Mouse (Mus musculus) embryonic facial prominence, embryonic 14.5 days (tissue): ENCODE results near the gene Serpinb6c. TPM values are rescaled to one million over a fixed set of nuclear protein-coding genes. Genes with fewer than 3 reads are reported as not detected.

Experiments used
- ATAC-seq: fragments of 200-750 bp; cut with Nextera tagmentation; 2 replicates; pipeline ENCODE4 v1.8.0; 2017; ENCODE audit warnings: low read depth, moderate number of reproducible peaks, moderate TSS enrichment
- DNase-seq: peaks from one replicate; pipeline ENCODE4 v3.0.0-alpha.2; 2015; ENCODE audit warnings: low spot score
- H3K27ac ChIP-seq: fragments of 300-500 bp; sonication (generic); replicated peaks from 2 replicates; pipeline ENCODE4 v1.5.1; 2014; ENCODE audit warnings: low read depth, mild to moderate bottlenecking, low read length, moderate library complexity
- H3K27me3 ChIP-seq: fragments of 300-500 bp; sonication (generic); replicated peaks from 2 replicates; pipeline ENCODE4 v1.6.1; 2014; ENCODE audit warnings: low read length; ENCODE audit not compliant: control insufficient read depth, insufficient read depth
- H3K36me3 ChIP-seq: fragments of 300-500 bp; sonication (generic); 2 replicates; pipeline ENCODE4 v1.6.1; 2014; ENCODE audit warnings: low read length, mixed read lengths; ENCODE audit not compliant: control insufficient read depth, insufficient read depth
- H3K4me1 ChIP-seq: fragments of 300-500 bp; sonication (generic); 2 replicates; pipeline ENCODE4 v1.6.1; 2014; ENCODE audit warnings: antibody characterized with exemption, low read length; ENCODE audit not compliant: control insufficient read depth, insufficient read depth
- H3K4me2 ChIP-seq: fragments of 300-500 bp; sonication (generic); 2 replicates; pipeline ENCODE4 v1.6.1; 2014; ENCODE audit warnings: low read depth, mild to moderate bottlenecking, low read length, moderate library complexity, mixed read lengths
- H3K4me3 ChIP-seq: fragments of 300-500 bp; sonication (generic); 2 replicates; pipeline ENCODE4 v1.5.1; 2014; ENCODE audit warnings: low read depth, mild to moderate bottlenecking, low read length
- H3K9ac ChIP-seq: fragments of 300-500 bp; sonication (generic); 2 replicates; pipeline ENCODE4 v1.6.1; 2014; ENCODE audit warnings: low read depth, mild to moderate bottlenecking, low read length, moderate library complexity, mixed read lengths
- H3K9me3 ChIP-seq: fragments of 300-500 bp; sonication (generic); 2 replicates; pipeline ENCODE4 v1.6.1; 2016; ENCODE audit warnings: low read length; ENCODE audit not compliant: control insufficient read depth
- WGBS: fragments of 180-500 bp; shearing (Covaris S2); extraction: QIAGEN DNeasy Blood & Tissue Kit; methylation state at CpG from one replicate; pipeline ENCODE4 v1.1.7; 2014; 5-methylcytosine and 5-hydroxymethylcytosine counted together
- polyA plus RNA-seq: library from polyadenylated mRNA; unstranded; fragments of >200 nt; fragmentation: Nextera tagmentation; extraction: Ambion mirVana; gene quantifications from 2 replicates; pipeline ENCODE4 v1.2.1, GENCODE M21; 2014

Serpinb6c gene
- polyA plus RNA-seq, 1 experiment from 2014 or later, result 0.38 TPM

GRCm38 (mm10) chr13:33843308-33843707 is 62.2 kb downstream of the Serpinb6c start, which contains the start of gene Serpinb6e:
Serpinb6e (minus strand) TSS chr13:33843408.
- no peak for ATAC-seq
- H3K27me3 ChIP-seq, result no peaks in the 10 kb centered on the region
- no peaks in the 10 kb centered on the region for H3K36me3 ChIP-seq
- H3K27ac ChIP-seq, result no peak within 1 kb of the TSS
- H3K9ac ChIP-seq, result no peak within 1 kb of the TSS
- 75% methylated on average over 1 of the region's 1 CpGs for WGBS
- DNase-seq, result no peak
- no peaks in the 10 kb centered on the region for H3K4me1 ChIP-seq
- H3K9me3 ChIP-seq, result no peaks in the 10 kb centered on the region
- H3K4me3 ChIP-seq, result no peak within 1 kb of the TSS
- no peak within 1 kb of the TSS for H3K4me2 ChIP-seq

GRCm38 (mm10) chr13:33830751-33831150 is 74.8 kb downstream of the Serpinb6c start:
- DNase-seq, result no peak
- ATAC-seq, result no peak
- WGBS, result 76% methylated on average over 2 of the region's 2 CpGs

More at GRCm38 (mm10) chr13:33830751-33831150, 74.8 kb downstream of the Serpinb6c start:
- peaks cover 3% of the 10 kb centered on the region; the same call in 1 of the 2 replicates for H3K9me3 ChIP-seq
- no peak overlapping the region for H3K9ac ChIP-seq
- H3K4me3 ChIP-seq, result no peak overlapping the region
- no peaks in the 10 kb centered on the region for H3K36me3 ChIP-seq
- no peak overlapping the region for H3K27ac ChIP-seq
- no peak overlapping the region for H3K4me2 ChIP-seq
- H3K4me1 ChIP-seq, result no peaks in the 10 kb centered on the region
- H3K27me3 ChIP-seq, result no peaks in the 10 kb centered on the region

Other genes starting within 250 kb of the Serpinb6c start
- not detected in 2 replicates for gene Serpinb6d, start 244.3 kb downstream of the Serpinb6c start, polyA plus RNA-seq
- gene Serpinb6e, start 62.3 kb downstream of the Serpinb6c start, polyA plus RNA-seq, result not detected in 2 replicates
- 20.0 and 22.0 TPM in 2 replicates for gene Nqo2, start 59.0 kb upstream of the Serpinb6c start, polyA plus RNA-seq
- 18.1 and 18.8 TPM in 2 replicates for gene Ripk1, start 96.7 kb upstream of the Serpinb6c start, polyA plus RNA-seq
- 83.5 and 86.4 TPM in 2 replicates for gene Serpinb6a, start 97.1 kb upstream of the Serpinb6c start, polyA plus RNA-seq
- 47.2 and 52.6 TPM in 2 replicates for gene Bphl, start 131.9 kb upstream of the Serpinb6c start, polyA plus RNA-seq
- 268 and 303 TPM in 2 replicates for gene Tubb2a, start 172.3 kb upstream of the Serpinb6c start, polyA plus RNA-seq
- 51.3 and 52.1 TPM in 2 replicates for gene Tubb2b, start 224.8 kb upstream of the Serpinb6c start, polyA plus RNA-seq